Mouse (Mus musculus) heart, postnatal 0 days (tissue): ENCODE data around the gene Pip4p1.
"Not testable (repeated sequence)": the region's sequence is repeated elsewhere in the genome, so short reads cannot be mapped to it uniquely, and the experiment has no call there.

Experiments
- CTCF ChIP-seq: IDR thresholded peaks from 2 replicates; pipeline ENCODE4 v1.5.1; 2016; ENCODE audit warnings: antibody characterized with exemption, control low read depth, low read depth
- EP300 ChIP-seq: IDR thresholded peaks from 2 replicates; pipeline ENCODE4 v1.6.1; 2016; ENCODE audit warnings: antibody characterized with exemption, low read depth

DNA sequence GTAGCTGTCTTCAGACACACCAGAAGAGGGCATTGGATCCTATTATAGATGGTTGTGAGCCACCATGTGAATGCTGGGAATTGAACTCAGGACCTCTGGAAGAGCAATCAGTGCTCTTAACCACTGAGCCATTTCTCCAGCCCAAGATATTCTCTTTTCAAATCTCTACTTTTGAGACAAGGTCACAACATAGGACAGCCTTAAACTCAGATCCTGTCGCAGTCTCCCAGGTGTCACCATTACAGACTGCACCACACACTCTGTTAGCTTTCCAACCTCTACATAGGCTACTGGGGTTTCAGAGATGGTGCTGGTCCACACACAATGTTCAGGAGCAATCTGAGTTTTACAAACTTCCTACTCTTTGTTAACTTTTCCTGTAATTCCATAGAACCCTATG is 7.2 kb downstream of the Pip4p1 start:
- not testable (repeated sequence) for TF ChIP-seq CTCF, EP300
